Mouse (Mus musculus) MEL (cell line): ENCODE data around the gene Hspe1. TPM values are rescaled to one million over a fixed set of nuclear protein-coding genes. Genes with fewer than 3 reads are reported as not detected.

Experiments used
- DNase-seq: peaks from one replicate; pipeline ENCODE4 v3.0.0; 2011; ENCODE audit warnings: low read depth, low spot score
- H3K27ac ChIP-seq: 2 replicates; pipeline ENCODE4 v1.5.1; 2012; ENCODE audit warnings: low read depth, mild to moderate bottlenecking, control low read depth, low read length, moderate library complexity; ENCODE audit not compliant: control insufficient read depth
- H3K27me3 ChIP-seq, 2 experiments: fragments of 150-350 bp in 1 of 2; sonication (generic) in 1 of 2; 2 replicates each; pipeline ENCODE4 v1.6.1; 2012; ENCODE audit warnings: low read length in 2 of 2, mild to moderate bottlenecking in 2 of 2, improper control_type of control experiment in 1 of 2, moderate library complexity in 1 of 2; ENCODE audit not compliant: insufficient read depth in 2 of 2, control insufficient read depth in 1 of 2
- H3K36me3 ChIP-seq, 2 experiments: 2 replicates each; pipeline ENCODE4 v1.6.1; 2012 to 2014; ENCODE audit warnings: low read length in 2 of 2, improper control_type of control experiment in 1 of 2, inconsistent platforms in 1 of 2, mild to moderate bottlenecking in 1 of 2; ENCODE audit not compliant: insufficient read depth in 2 of 2, control insufficient read depth in 1 of 2
- H3K4me1 ChIP-seq, 2 experiments: fragments of 150-350 bp in 1 of 2; sonication (generic) in 1 of 2; 2 replicates each; pipeline ENCODE4 v1.6.1; 2012; ENCODE audit warnings: low read length in 2 of 2, improper control_type of control experiment in 1 of 2, mild to moderate bottlenecking in 1 of 2; ENCODE audit not compliant: insufficient read depth in 2 of 2, control insufficient read depth in 1 of 2
- H3K4me3 ChIP-seq, 2 experiments: fragments of 150-350 bp in 1 of 2; sonication (generic) in 1 of 2; 2 replicates each; pipeline ENCODE4 v1.5.1; 2012; ENCODE audit warnings: low read depth in 2 of 2, low read length in 2 of 2, mild to moderate bottlenecking in 2 of 2, moderate library complexity in 2 of 2, control low read depth in 1 of 2, improper control_type of control experiment in 1 of 2; ENCODE audit not compliant: control insufficient read depth in 1 of 2, insufficient read depth in 1 of 2
- H3K79me2 ChIP-seq: 2 replicates; pipeline ENCODE4 v1.6.1; 2012; ENCODE audit warnings: mild to moderate bottlenecking, low read length, moderate library complexity; ENCODE audit not compliant: control insufficient read depth, poor library complexity, insufficient read depth
- H3K9ac ChIP-seq: 2 replicates; pipeline ENCODE4 v1.6.1; 2012; ENCODE audit warnings: low read depth, mild to moderate bottlenecking, control low read depth, low read length, moderate library complexity; ENCODE audit not compliant: control insufficient read depth, poor library complexity, severe bottlenecking
- H3K9me3 ChIP-seq: fragments of 150-350 bp; sonication (generic); replicated peaks from 2 replicates; pipeline ENCODE4 v1.6.1; 2012; ENCODE audit warnings: mild to moderate bottlenecking, low read length, improper control_type of control experiment, moderate library complexity; ENCODE audit not compliant: insufficient read depth
- CHD1 ChIP-seq: IDR thresholded peaks from 2 replicates; pipeline ENCODE4 v1.6.1; 2012; ENCODE audit warnings: low read depth, mild to moderate bottlenecking, inconsistent platforms, low read length, improper control_type of control experiment
- CHD2 ChIP-seq: IDR thresholded peaks from 2 replicates; pipeline ENCODE4 v1.6.1; 2011; ENCODE audit warnings: low read length, improper control_type of control experiment
- E2F4 ChIP-seq: IDR thresholded peaks from 2 replicates; pipeline ENCODE4 v1.6.1; 2011; ENCODE audit warnings: low read depth, low read length, improper control_type of control experiment, borderline replicate concordance
- ELF1 ChIP-seq: IDR thresholded peaks from 2 replicates; pipeline ENCODE4 v1.6.1; 2014; ENCODE audit warnings: low read depth, mild to moderate bottlenecking, inconsistent platforms, low read length, improper control_type of control experiment, moderate library complexity
- EP300 ChIP-seq, 2 experiments: IDR thresholded peaks; 2 replicates each; pipeline ENCODE4 v1.6.1; 2011; ENCODE audit warnings: improper control_type of control experiment in 2 of 2, low read length in 2 of 2, low read depth in 1 of 2, mild to moderate bottlenecking in 1 of 2
- ETS1 ChIP-seq: IDR thresholded peaks from 2 replicates; pipeline ENCODE4 v1.6.1; 2012; ENCODE audit warnings: low read depth, mild to moderate bottlenecking, inconsistent platforms, low read length, improper control_type of control experiment, moderate library complexity
- GABPA ChIP-seq: IDR thresholded peaks from 2 replicates; pipeline ENCODE4 v1.6.1; 2012; ENCODE audit warnings: low read depth, mild to moderate bottlenecking, inconsistent platforms, low read length, improper control_type of control experiment, moderate library complexity
- GATA1 ChIP-seq: IDR thresholded peaks from 2 replicates; pipeline ENCODE4 v1.6.1; 2011; ENCODE audit warnings: low read depth, low read length, improper control_type of control experiment
- JUND ChIP-seq: IDR thresholded peaks from 2 replicates; pipeline ENCODE4 v1.6.1; 2011; ENCODE audit warnings: low read depth, mild to moderate bottlenecking, improper control_type of control experiment, low read length
- MAFK ChIP-seq: IDR thresholded peaks from 2 replicates; pipeline ENCODE4 v1.6.1; 2011; ENCODE audit warnings: low read depth, mild to moderate bottlenecking, low read length, improper control_type of control experiment, borderline replicate concordance
- MAZ ChIP-seq: IDR thresholded peaks from 2 replicates; pipeline ENCODE4 v1.6.1; 2012; ENCODE audit warnings: low read depth, mild to moderate bottlenecking, inconsistent platforms, low read length, improper control_type of control experiment
- MEF2A ChIP-seq: IDR thresholded peaks from 2 replicates; pipeline ENCODE4 v1.6.1; 2014; ENCODE audit warnings: low read depth, mild to moderate bottlenecking, inconsistent platforms, low read length, improper control_type of control experiment; ENCODE audit not compliant: poor library complexity, insufficient replicate concordance, severe bottlenecking; ENCODE audit errors: extremely low read depth
- MXI1 ChIP-seq: IDR thresholded peaks from 2 replicates; pipeline ENCODE4 v1.6.1; 2011; ENCODE audit warnings: mild to moderate bottlenecking, low read depth, low read length, improper control_type of control experiment
- MYB ChIP-seq: IDR thresholded peaks from 2 replicates; pipeline ENCODE4 v1.6.1; 2011; ENCODE audit warnings: mild to moderate bottlenecking, low read depth, low read length, improper control_type of control experiment
- MYC ChIP-seq: IDR thresholded peaks from 2 replicates; pipeline ENCODE4 v1.6.1; 2011; ENCODE audit warnings: low read depth, mild to moderate bottlenecking, low read length, improper control_type of control experiment, moderate library complexity
- NELFE ChIP-seq: IDR thresholded peaks from 2 replicates; pipeline ENCODE4 v1.6.1; 2011; ENCODE audit warnings: low read depth, low read length, improper control_type of control experiment
- NRF1 ChIP-seq: IDR thresholded peaks from 2 replicates; pipeline ENCODE4 v1.6.1; 2014; ENCODE audit warnings: low read depth, mild to moderate bottlenecking, inconsistent platforms, low read length, improper control_type of control experiment, moderate library complexity; ENCODE audit not compliant: poor library complexity, insufficient read depth, severe bottlenecking
- POLR2A ChIP-seq, 2 experiments: IDR thresholded peaks; 2 replicates each; pipeline ENCODE4 v1.6.1; 2011 to 2012; ENCODE audit warnings: low read length in 2 of 2, mild to moderate bottlenecking in 2 of 2, control low read depth in 1 of 2, improper control_type of control experiment in 1 of 2, low read depth in 1 of 2, moderate library complexity in 1 of 2; ENCODE audit not compliant: control insufficient read depth in 1 of 2, insufficient read depth in 1 of 2, poor library complexity in 1 of 2
- POLR2AphosphoS2 ChIP-seq: IDR thresholded peaks from 2 replicates; pipeline ENCODE4 v1.6.1; 2011; ENCODE audit warnings: low read length, improper control_type of control experiment
- POLR2AphosphoS5 ChIP-seq: IDR thresholded peaks from 2 replicates; pipeline ENCODE4 v1.6.1; 2012; ENCODE audit warnings: low read depth, borderline replicate concordance, mild to moderate bottlenecking, inconsistent platforms, low read length, moderate library complexity, mixed read lengths
- RAD21 ChIP-seq: IDR thresholded peaks from 2 replicates; pipeline ENCODE4 v1.6.1; 2011; ENCODE audit warnings: mild to moderate bottlenecking, low read depth, low read length, improper control_type of control experiment
- RCOR1 ChIP-seq: IDR thresholded peaks from 2 replicates; pipeline ENCODE4 v1.6.1; 2012; ENCODE audit warnings: low read depth, mild to moderate bottlenecking, inconsistent platforms, low read length, improper control_type of control experiment
- SIN3A ChIP-seq: IDR thresholded peaks from 2 replicates; pipeline ENCODE4 v1.6.1; 2012; ENCODE audit warnings: low read length, improper control_type of control experiment, inconsistent platforms
- TAL1 ChIP-seq: IDR thresholded peaks from 2 replicates; pipeline ENCODE4 v1.6.1; 2012; ENCODE audit warnings: mild to moderate bottlenecking, inconsistent platforms, low read length, moderate library complexity, mixed read lengths
- TBP ChIP-seq: IDR thresholded peaks from 2 replicates; pipeline ENCODE4 v1.8.0; 2011; ENCODE audit warnings: low read depth, low read length, improper control_type of control experiment
- TCF12 ChIP-seq: IDR thresholded peaks from 2 replicates; pipeline ENCODE4 v1.6.1; 2014; ENCODE audit warnings: low read depth, mild to moderate bottlenecking, inconsistent platforms, low read length, improper control_type of control experiment, moderate library complexity
- UBTF ChIP-seq: IDR thresholded peaks from 2 replicates; pipeline ENCODE4 v1.6.1; 2012; ENCODE audit warnings: low read depth, mild to moderate bottlenecking, inconsistent platforms, low read length, improper control_type of control experiment, moderate library complexity, borderline replicate concordance; ENCODE audit not compliant: insufficient read depth
- USF1 ChIP-seq: IDR thresholded peaks from 2 replicates; pipeline ENCODE4 v1.6.1; 2014; ENCODE audit warnings: low read depth, mild to moderate bottlenecking, inconsistent platforms, low read length, improper control_type of control experiment, moderate library complexity
- USF2 ChIP-seq, 2 experiments: IDR thresholded peaks; 2 replicates each; pipeline ENCODE4 v1.6.1; 2011 to 2012; ENCODE audit warnings: improper control_type of control experiment in 2 of 2, low read length in 2 of 2, borderline replicate concordance in 1 of 2, inconsistent platforms in 1 of 2, low read depth in 1 of 2, mild to moderate bottlenecking in 1 of 2; ENCODE audit not compliant: insufficient read depth in 1 of 2
- ZC3H11A ChIP-seq: IDR thresholded peaks from 2 replicates; pipeline ENCODE4 v1.6.1; 2012; ENCODE audit warnings: low read depth, mild to moderate bottlenecking, inconsistent platforms, low read length, improper control_type of control experiment
- ZMIZ1 ChIP-seq: IDR thresholded peaks from 2 replicates; pipeline ENCODE4 v1.6.1; 2012; ENCODE audit warnings: low read depth, mild to moderate bottlenecking, inconsistent platforms, low read length, improper control_type of control experiment, moderate library complexity
- polyA plus RNA-seq, 2 experiments: library from polyadenylated mRNA; stranded (reverse) in 1 of 2; unstranded in 1 of 2; fragments of >175 nt in 1 of 2; fragments of >200 nt in 1 of 2; gene quantifications; 2 replicates each; pipeline versions ENCODE4 v1.2.1 to v1.2.4; 2012; ENCODE audit warnings: low replicate concordance in 2 of 2, low read depth in 1 of 2; ENCODE audit not compliant: insufficient read length in 2 of 2, insufficient read depth in 1 of 2, missing spikeins in 1 of 2
- total RNA-seq: library from RNA; depleted of rRNA; stranded (reverse); fragments of 300-350 nt; gene quantifications from 2 replicates; pipeline ENCODE4 v1.2.3, GENCODE M21; 2012

The Hspe1 gene
- total and polyA plus RNA-seq, 3 experiments, result 752 to 942 TPM; not detected in 1

DNA sequence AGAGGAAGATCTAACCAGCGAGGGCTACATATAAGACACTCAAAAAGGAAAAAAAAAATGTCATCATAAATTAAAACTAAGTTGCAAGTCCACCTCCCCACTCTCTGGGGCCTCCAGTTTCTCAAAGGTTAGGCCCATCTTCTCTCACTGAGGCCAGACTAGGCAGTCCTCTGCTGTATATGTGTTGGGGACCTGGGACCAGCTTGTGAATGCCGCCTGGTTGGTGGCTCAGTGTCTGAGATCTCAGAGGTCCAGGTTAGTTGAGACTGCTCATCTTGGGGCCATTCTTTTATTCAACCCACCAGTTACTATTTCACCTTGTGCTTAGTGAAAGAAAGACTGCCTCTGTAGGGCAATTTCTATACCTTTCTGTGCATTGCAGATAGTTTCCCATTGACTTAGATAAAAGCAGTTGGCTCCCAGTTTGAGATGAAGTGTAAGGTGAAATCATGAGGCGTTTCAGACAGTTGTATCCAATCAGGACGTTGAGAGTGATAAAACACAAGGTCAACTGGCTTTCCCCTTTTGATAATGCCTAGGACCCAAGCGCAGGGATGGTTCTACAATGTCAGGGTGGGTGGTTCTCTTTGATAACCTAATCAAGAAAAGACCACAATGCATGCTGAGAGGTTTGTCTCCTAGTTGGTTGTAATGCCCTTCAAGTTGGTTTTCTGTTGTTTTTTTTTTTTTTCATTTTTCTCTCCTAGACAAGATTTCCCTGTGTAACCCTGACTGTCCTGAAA is 12.1 kb upstream of the Hspe1 start (continued):
- TF ChIP-seq MYB (peak; percentile 88), E2F4 (no peak), POLR2A (IDR thresholded peaks at IDR 0.05; ENCODE audit: control insufficient read depth in 1 of 2, insufficient read depth in 1 of 2, low read depth in 1 of 2, low read length in 2 of 2, poor library complexity in 1 of 2) (peak in 1 of 2 experiments; percentile 30; a peak in 1 of 4 replicates), RCOR1 (peak; percentile 97), ETS1 (peak; percentile 81), GABPA (no peak), EP300 (IDR thresholded peaks at IDR 0.05; ENCODE audit: low read depth in 1 of 2, low read length in 2 of 2) (peak; percentile 94 to 97), POLR2AphosphoS2 (peak; percentile 72; the same call in 1 of the 2 replicates), POLR2AphosphoS5 (no peak), CHD1 (no peak), TAL1 (peak; percentile 79), MEF2A (no peak), MAFK (0 out of 2 replicates have a peak, but pooled peaks have one; percentile 58), TCF12 (peak; percentile 92), JUND (no peak), NRF1 (no peak), TBP (peak; percentile 41; the same call in 1 of the 2 replicates)

GRCm38 (mm10) chr1:55076395-55076743 is 11.6 kb upstream of the Hspe1 start:
- no peaks in the 10 kb centered on the region for H3K27me3 ChIP-seq
- no peaks in the 10 kb centered on the region for H3K9me3 ChIP-seq
- no peak for DNase-seq
- H3K36me3 ChIP-seq, result peaks cover 13 to 50% of the 10 kb centered on the region in 2 experiments
- H3K9ac ChIP-seq, result no peak overlapping the region
- H3K79me2 ChIP-seq, result peaks cover 4% of the 10 kb centered on the region; the same call in 1 of the 2 replicates
- peaks cover 7 to 19% of the 10 kb centered on the region in 2 experiments for H3K4me1 ChIP-seq
- TF ChIP-seq NELFE (no peak), NRF1 (no peak), ZC3H11A (no peak), USF1 (no peak), POLR2A (IDR thresholded peaks at IDR 0.05; ENCODE audit: control insufficient read depth in 1 of 2, insufficient read depth in 1 of 2, low read depth in 1 of 2, low read length in 2 of 2, poor library complexity in 1 of 2) (no peak), GATA1 (no peak), EP300 (IDR thresholded peaks at IDR 0.05; ENCODE audit: low read depth in 1 of 2, low read length in 2 of 2) (no peak), MAZ (no peak), SIN3A (no peak), CHD2 (no peak), MXI1 (no peak), ELF1 (no peak), RAD21 (no peak), CHD1 (no peak), MYB (no peak), MYC (no peak), UBTF (no peak), USF2 (IDR thresholded peaks at IDR 0.05; ENCODE audit: borderline replicate concordance in 1 of 2, insufficient read depth in 1 of 2, low read depth in 1 of 2, low read length in 2 of 2) (no peak), ZMIZ1 (no peak), RCOR1 (no peak)
- peak overlapping the region; percentile 63 for H3K27ac ChIP-seq
- H3K4me3 ChIP-seq, result no peak overlapping the region
